Mouse (Mus musculus) cerebellum, postnatal 25 days (tissue): ENCODE data around the gene Ankdd1a.

Experiments
- DNase-seq, 2 experiments: peaks; one replicate each; pipeline ENCODE4 v3.0.0; 2021; ENCODE audit warnings: mixed read lengths in 2 of 2

The Ankdd1a gene

DNA sequence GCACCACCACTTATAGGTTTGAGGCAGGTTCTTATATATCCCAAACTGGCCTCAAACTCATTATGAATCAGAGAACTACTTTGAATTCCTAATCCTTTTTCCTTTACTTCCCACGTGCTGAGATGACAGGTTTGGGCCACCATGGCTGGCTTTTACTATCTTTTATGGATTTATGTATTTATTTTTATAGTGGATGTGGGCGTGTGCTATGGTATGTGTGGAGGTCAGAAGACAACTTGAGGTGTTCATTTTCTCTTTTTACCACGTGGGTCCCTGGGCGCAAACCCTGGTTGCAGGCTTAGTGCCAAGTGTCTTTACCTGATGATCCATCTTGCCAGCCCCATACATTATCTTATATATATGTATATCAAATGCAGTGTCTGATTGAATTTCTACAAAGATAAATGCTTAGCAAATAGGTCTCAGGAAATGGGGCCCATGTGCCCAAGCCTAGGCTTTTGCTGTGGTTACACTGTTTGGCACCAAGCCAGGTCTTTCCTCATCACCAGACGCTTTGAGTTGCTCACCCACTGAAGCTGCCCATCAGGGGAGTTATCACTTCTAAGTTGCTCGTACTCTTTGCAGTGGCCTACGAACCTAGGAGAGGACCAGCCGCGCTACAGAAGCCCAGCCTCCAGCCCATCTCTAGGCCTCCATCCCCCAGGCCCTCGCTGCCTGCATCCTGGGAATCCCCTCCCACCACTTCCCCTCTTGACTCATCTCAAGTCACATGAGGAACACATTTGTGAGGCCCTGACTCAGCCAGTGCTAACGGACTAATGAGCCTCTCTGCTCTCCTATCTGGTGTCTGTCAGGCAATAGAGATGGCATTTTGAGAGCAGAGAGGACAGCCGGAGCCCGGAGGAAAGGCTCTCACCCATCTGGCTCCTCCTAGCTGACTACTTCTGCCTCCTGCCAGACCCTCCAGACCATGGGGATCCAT lies 21.4 kb upstream of the Ankdd1a start:
- DNase-seq, result no peak

DNA sequence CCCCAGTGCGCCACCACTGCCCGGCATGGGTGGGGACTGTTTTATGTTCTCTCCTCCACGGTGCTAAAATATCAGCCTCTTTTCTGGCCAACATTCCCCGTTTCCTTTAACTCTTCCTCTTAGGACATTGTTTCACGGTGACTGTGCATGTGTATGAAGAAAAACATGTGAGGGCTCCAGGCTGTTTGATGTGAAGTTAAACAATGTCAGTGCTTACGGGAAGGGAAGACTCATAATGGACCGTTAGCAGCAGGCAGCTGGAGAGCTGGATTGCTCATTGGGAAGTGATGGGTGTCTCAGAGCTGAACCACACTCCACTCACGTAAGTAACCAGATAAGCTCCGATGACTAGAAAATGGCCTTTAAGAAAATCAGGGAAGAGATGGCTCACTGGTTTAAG lies 19.7 kb upstream of the Ankdd1a start:
- no peak for DNase-seq

DNA sequence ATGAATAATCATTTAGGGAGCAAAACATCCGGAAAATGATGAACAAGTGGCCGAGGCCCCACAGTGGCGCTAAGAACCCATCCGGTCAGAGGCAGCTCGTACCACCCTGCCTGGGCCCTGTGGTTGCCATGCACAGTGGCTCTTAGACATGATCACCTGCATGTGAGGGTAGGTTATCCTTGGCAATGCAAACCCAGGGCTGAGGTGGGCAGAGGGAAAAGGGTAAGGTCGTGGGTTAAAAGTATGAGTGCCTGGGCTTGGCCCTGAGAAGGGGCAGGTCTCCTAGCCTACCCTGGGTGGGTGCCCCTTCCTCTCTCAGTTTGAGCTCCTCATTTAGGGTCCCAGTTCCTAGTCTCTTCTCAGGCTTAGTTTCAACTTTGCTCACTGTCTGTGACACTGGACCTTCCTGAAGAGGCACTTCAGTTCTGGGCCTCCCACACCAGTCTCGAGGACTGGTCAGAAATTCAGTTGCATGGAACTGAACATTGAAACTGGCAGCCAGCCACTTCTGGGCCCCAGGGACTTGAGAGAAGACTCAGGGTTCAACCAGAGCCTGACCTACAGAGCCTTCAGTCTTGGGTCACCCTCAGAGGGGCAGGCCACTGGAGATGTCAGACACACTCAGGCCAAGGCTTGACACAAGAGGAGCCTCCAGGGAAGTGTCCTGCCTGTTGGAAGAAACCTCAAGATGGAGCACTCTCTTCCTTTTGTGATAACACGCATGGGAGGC lies 18.1 kb upstream of the Ankdd1a start:
- DNase-seq, result no peak

DNA sequence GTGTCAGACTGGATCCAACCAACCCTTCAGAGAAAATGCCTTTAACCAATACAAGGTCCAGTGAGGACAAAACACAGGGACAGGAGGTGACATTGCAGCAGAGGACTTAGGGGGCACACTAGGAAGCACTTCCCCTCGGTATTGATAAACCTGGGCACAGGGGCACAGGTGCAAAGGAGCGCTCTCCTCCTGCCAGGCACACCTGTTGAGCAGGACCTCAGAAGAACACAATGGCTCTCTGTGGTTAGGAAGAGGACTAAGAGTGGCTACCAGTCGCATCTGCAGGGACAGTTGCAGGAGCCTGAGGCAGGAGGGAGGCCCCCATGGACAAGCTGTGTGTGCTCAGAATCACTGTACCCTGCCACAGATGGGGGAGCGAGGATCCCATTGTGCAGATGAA lies 16.5 kb upstream of the Ankdd1a start:
- DNase-seq, result no peak

DNA sequence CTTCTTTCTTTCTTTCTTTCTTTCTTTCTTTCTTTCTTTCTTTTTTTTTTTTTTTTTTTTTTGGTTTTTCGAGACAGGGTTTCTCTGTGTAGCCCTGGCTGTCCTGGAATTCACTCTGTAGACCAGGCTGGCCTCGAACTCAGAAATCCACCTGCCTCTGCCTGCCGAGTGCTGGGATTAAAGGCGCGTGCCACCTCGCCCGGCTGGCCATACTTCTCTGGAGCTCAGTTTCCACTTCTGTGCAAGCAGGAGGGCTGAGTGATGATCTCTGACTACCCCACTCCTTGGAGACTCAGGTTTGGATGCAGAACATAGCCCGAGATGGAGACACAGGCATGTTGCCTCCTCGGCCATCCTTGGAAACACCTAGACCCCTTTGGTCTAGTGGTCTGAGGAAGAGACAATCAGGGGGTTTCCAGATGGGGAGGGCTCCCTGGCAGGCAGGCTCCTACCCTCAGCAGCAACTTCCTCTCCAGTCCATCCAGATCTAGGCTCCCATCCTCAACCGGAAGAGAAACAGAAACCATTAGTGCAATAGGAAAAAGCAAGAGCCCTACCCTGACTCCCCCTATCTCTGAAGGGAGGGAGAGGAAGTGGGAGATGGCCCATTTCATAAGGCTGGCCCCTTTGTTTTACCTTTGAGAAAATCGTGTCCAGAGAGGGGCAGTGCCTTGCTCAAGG lies 15.9 kb upstream of the Ankdd1a start:
- DNase-seq, result no peak

DNA sequence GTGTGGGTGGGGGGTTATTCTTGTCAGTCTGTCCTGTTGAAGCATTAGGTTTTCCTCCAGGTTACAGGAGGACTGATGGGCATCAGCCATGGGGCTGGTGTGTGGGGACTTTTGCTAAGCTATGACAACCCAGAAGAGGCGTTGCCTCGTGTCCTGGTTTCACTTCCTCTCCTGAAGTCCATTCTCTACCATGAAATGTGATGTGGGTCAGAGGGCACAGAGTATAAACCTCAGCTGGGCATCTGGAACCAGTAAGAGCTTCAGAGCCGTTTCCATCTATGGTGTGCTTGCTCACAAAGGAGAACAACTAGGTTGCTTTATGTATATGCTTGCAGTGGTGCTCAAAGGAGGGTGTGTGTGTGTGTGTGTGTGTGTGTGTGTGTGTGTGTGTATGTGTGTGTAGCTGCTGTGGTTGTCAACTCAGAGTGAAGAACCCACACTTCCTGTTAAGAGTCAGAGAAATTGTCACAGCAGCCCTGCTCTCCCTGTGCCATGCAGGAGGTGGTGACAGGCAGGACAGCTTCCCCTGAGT lies 15.3 kb upstream of the Ankdd1a start:
- no peak for DNase-seq

DNA sequence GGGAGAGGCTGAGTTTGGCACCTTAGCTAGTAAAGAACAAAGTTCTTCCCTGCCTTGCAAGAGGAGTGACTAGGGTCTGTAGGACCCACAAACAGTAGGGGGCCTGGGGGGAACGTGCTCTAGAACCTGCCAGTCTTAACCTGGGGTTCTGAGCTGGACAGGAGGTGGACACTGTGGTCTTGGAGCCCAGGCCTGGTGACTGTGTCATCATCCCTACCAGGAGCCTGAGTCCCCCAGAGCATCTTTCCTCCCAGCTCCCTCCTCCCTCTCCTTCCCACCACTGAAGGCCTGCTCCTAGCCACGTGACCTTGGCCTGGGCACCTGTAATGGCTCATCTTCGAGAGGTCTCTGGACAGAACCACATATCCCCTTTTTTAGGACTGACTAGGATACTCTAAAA lies 14.1 kb upstream of the Ankdd1a start:
- no peak for DNase-seq

DNA sequence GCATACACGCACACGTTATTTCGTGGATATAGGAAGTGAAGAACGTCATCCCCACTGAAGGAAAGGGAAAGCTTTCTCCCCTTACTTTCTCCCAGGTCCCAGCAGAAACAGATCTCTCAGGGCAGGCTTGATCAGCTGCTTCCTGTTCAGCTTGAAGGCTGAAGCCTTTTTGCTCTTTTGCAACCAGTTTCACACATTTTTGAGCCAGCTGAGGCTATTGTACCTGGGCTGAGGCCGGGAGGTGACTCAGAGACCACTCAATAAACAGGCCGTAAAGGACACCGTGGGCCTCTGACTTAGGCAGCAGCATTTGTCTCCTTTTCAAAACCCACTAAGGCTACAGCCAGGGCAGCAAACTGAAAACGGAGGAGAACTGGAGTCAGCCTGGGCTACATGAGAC lies 13.0 kb upstream of the Ankdd1a start:
- DNase-seq, result no peak

DNA sequence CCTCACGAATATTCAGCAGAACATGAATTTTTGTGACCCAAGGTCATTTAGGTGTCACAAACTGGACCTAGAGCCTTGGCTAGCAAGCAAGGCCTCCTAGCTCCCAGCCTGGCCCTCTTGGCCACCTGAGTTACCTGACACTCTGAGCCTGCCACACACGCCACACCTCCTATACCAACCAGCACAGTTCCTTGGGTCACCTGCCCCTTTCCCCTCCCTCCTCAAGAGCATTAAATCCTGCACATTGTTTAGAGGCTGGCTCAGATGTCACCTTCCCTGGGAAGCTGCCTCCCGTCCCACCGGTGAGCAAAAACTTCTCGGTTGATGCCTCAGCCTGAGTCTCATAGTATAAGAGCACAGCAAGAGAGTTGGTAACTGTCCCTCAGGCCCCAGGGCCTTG lies 11.3 kb upstream of the Ankdd1a start:
- no peak for DNase-seq

DNA sequence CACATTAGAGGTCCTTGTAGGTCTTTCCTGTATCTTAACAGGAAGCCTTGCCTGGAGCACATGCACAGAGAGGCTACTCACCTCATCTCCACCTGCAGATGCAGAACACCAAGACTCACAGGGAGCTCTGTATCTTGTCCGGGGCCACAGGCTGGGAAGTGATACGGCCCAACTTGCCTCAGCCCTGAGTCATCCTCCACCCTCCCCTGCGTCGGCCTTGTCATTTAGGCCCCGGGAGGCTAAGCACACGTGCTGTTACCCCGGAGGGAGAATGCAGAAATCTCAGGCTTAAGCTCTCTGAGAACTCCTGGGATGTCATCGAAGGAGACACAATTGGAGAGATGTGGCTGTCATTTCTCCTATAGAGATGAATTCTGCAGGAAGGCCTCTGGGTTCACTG lies 9.7 kb upstream of the Ankdd1a start:
- DNase-seq, result no peak

DNA sequence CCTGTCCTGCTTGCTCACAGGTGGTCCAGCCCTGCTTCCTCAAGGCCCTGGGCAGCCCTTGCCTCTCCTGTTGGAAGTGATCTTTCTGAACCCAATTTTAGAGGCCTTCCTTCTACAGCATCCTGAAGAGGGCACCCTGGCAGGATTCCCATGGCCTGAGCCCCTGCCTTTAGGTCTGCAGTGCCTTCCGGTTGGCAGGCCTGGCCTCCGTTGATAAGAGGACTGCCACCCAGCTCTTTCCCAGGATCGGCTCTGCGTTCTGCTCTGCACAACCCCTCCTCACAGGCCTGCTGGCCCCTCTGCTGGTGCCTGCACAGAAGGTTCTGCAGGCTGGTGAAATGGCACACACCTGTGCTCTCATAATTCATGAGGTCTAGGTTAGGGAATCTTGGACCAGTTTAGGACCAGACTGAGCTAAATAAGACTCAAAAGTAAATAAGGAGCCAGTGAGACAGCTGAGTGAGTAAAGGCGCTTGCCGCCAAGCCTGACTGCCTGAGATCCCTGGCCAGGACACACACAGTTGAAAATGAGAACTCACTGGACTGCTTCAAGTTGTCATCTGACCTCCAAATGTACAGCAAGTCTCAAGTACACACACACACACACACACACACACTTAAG lies 8.5 kb upstream of the Ankdd1a start:
- no peak for DNase-seq

DNA sequence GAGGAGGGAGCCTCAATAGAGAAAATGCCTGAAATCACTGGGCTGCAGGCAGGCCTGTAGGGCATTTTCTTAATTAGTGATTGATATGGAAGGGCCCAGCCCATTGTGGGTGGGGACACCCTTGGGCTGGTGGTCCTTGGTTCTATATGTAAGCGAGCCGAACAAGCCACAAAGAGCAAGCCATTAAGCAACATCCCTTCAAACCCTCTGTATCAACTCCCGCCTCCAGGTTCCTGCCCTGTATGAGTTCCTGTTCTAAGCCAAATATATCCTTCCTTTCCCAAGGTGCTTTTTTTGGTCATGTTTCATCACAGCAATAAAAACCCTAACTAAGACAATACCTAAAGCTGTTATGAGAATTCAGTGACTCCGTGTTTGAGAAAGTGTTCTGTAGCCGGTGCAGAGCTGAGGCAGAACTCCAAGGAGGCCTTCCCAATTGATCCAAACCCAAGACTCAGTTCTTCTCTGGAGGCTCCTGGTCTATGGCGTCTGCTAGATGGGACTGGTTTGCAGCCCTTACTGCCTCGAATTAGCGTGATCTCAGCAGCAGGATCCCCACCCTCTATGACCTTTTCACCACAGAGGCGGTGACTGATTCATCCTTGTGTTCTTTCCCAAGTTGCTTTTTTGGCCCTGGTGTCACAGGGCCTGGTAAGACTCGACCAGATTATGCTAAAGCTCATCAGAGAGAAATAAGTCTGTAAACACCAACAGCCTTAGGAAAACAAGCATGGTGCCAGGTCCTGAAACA lies 5.6 kb upstream of the Ankdd1a start:
- DNase-seq, result no peak

DNA sequence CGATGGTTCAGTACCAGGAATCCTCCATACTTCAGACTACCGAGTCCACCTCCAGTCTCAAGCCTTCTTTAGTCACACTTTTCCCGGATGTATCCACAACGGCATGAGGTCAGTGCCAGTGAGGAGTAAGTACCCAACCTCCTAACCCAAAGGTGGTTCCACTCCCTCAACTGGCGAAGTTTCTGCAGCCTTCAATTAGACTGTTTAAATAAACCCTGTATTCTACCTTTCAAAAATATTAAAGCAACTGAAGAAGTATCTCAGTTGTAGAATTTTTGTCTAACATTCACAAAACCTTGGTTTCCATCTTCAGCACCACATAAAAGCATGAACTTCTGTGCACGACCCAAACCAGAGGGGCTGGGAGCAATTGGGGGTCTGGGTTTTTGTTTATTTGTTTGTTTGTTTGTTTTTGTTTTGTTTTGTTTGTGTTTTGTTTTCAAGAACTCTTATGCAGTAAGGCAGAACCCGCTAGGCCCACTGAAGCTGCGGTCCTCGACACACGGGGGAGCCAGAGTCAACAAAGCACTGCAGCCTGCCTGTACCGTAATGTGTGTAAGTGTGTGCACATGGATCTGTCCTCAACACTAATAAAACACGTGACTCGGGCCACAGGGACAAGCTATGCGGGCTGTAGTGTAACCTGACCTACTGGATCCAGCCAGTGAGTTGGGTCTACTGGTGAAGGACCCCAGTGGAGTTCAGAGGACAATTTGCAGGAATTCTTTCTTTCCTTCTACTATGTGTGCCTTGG lies 3.8 kb upstream of the Ankdd1a start:
- DNase-seq, result peak; percentile 77 to 87

DNA sequence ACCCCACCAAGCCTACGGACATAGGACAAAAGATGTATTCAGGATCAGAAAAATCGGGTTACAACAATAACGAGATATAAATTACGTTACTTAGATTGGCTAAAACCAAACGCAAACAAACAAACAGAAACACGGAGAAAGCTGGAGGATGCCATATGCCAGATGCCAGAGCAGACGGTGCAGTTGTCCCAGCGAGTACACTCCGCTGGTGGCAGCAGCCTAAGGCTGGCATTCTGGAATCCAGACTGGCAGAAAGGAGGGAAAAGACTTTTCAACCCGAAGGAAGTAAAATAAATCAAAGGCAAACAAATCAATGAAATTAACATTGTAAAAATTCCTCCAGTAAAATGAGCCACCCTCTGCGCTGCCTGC lies 498 bp upstream of the Ankdd1a start:
- DNase-seq, result peak in 1 of 2 experiments; percentile 37

DNA sequence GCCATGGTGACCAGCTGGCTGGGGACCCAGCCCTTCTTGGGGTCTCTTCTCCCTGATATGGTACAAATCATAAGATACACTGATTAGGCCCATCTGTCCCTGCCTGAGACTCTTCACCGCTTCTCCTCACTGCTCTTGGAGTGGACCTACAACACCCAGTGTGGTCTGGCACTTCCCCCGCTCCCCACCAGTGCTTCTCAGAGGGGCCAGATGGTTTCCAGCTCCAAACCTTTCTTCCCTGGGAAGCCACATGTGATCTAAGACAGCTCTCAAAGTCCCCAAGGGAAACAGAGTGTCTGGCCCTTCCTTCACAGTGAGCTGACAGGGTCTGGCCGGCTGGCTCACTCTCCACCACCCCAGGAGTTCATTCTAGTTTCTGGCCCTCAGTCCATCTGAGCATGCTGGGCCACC lies 5.1 kb downstream of the Ankdd1a start:
- DNase-seq, result peak; percentile 65 to 67

DNA sequence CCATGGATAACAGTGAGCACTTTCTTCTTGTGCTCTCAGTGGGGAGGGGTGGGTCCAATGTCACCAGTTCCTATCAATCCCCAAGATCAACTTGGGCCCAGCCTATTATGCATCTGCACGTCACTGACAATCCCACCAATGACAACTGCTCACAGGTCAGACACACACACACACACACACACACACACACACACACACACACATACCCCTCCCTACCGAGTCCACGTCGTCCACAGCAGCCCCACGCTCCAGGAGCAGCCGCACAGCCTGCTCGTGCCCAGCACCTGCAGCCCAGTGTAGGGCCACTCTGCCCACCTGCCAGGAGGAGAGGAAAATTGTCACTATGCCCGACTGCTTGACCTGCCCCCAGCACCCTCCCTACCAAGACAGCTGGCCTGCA lies 5.6 kb downstream of the Ankdd1a start:
- DNase-seq, result peak in 1 of 2 experiments; percentile 37

DNA sequence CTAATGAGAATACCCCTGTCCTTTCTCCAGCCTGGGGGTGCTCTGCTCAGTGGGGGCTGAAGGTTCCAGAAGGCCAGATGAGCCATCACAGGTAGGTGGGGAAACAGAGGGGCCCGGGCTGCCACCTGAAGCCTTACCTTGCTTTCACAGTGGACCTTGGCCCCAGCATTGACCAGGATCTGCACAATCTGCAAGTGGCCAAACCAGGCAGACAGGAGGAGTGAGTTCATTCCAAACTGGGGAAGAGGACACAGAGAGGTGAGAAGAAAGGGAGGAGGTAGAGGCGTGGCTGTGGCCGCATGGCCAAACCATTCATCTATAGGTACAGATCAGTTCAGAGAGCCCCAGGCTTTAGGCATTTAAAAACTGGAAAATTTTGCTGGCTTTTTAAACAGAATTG lies 7.5 kb downstream of the Ankdd1a start:
- no peak for DNase-seq

DNA sequence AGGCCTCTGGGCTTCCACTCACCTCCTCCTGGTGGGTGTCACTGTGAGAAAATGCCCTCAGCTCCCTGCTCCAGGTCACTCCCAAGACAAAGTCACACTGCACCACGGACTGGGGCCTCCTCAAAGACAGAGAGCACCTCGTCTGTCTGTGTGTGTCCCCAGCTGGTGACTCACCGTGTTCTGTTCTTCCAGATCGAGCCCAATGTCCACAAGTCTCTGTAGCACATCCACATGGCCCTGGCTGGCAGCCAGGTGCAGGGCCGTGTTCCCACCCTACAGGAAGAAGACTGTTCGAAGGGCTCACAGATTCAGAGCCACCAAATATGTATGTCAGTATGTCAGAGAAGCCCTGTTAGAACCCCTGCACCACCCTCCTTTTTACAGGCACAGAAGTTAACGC lies 11.5 kb downstream of the Ankdd1a start:
- DNase-seq, result no peak

DNA sequence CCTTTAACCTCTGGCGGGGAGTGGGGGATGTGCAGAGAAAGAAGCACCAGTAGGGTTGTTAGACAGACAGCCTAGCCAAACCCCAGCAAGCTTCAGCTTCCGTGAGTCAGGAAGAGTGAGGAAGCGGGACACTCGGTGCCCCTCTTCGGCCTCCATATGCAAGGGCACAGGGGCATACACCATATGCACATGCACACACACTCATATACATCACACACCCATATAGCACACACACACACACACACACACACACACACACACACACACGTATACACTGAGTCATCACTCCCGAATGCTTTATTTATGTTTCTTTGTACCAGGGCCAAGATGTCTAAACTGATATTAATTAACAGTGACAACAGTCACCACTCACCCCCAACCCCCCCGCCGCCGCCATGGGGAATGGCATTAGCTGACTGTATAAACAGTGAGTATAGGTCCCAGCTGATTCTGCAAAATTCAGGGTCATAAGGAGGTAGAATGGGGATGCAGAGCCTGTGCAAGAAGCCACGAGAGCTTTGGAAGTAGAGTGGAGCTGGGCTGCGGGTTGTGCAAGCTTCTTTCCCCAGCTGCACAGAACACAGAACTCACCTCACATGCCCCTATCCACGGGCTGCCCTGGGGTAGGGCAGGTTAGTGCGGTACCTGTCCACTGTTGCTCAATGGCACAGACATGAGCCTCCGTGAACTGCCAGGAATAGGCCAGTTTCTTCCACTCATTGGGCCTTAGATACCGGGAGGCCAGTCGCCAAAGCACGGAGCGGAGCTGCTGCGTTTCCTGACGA lies 17.1 kb downstream of the Ankdd1a start:
- no peak for DNase-seq

DNA sequence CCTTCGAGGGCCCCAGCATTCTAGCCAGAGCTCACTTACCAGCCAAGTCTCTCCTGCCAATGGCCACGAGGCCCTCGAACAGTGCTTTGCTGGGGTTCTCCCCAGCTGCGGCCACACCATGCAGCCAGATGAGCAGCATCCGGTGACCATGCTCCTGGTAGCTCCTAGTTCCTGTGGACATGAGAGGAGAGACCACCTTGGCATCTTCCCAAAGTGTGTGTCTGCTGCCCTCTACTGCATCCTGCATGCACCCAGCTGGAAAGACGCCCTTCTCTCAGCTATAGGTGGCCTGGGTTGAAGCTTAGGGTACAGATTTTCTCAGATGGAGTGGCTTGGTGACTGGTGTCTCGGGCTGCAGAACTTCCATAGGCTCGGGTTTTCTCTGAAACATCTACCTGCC lies 17.8 kb downstream of the Ankdd1a start:
- DNase-seq, result no peak

DNA sequence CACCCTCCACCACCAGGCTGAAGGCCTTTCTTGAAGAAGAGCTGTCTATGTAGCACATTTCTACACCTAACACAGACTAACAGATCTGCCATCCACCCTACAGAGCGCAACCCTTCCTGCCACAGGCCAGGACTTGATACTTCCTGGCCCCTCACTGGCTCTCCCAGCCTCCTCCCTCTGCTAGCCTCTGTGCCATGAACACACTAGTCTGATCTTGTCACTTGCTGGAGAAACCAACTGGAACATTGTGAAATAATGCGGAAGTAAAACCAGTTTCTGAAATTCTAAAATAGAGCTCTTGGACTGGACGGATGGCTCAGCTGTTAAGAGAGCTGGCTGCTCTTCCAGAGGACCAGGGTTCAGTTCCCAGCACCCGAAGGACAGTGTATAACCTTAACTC lies 27.1 kb downstream of the Ankdd1a start:
- no peak for DNase-seq
